Mouse (Mus musculus) hindbrain, embryonic 11.5 days (tissue): ENCODE data around the gene Ccnjl. TPM values are rescaled to one million over a fixed set of nuclear protein-coding genes. Genes with fewer than 3 reads are reported as not detected.

Experiments
- ATAC-seq: fragments of 200-750 bp; cut with Nextera tagmentation; 2 replicates; pipeline ENCODE4 v1.8.0; 2017; ENCODE audit warnings: mild to moderate bottlenecking, moderate TSS enrichment, moderate library complexity; ENCODE audit not compliant: low FRiP score
- DNase-seq: peaks from one replicate; pipeline ENCODE4 v3.0.0-alpha.2; 2015; ENCODE audit warnings: low spot score
- H3K27ac ChIP-seq: fragments of 300-500 bp; sonication (generic); 2 replicates; pipeline ENCODE4 v1.5.1; 2014; ENCODE audit warnings: mild to moderate bottlenecking, low read depth, low read length
- H3K27me3 ChIP-seq: fragments of 300-500 bp; sonication (generic); 2 replicates; pipeline ENCODE4 v1.6.1; 2014; ENCODE audit warnings: mild to moderate bottlenecking, low read length, moderate library complexity, mixed read lengths; ENCODE audit not compliant: control insufficient read depth, insufficient read depth
- H3K36me3 ChIP-seq: fragments of 300-500 bp; sonication (generic); 2 replicates; pipeline ENCODE4 v1.6.1; 2014; ENCODE audit warnings: mild to moderate bottlenecking, low read length, moderate library complexity, mixed read lengths; ENCODE audit not compliant: control insufficient read depth, insufficient read depth
- H3K4me1 ChIP-seq: fragments of 300-500 bp; sonication (generic); replicated peaks from 2 replicates; pipeline ENCODE4 v1.6.1; 2014; ENCODE audit warnings: low read length, mixed read lengths; ENCODE audit not compliant: control insufficient read depth, insufficient read depth
- H3K4me2 ChIP-seq: fragments of 300-500 bp; sonication (generic); replicated peaks from 2 replicates; pipeline ENCODE4 v1.6.1; 2014; ENCODE audit warnings: mild to moderate bottlenecking, low read depth, low read length
- H3K4me3 ChIP-seq: fragments of 300-500 bp; sonication (generic); 2 replicates; pipeline ENCODE4 v1.5.1; 2014; ENCODE audit warnings: low read depth, low read length
- H3K9ac ChIP-seq: fragments of 300-500 bp; sonication (generic); 2 replicates; pipeline ENCODE4 v1.6.1; 2014; ENCODE audit warnings: low read depth, low read length
- H3K9me3 ChIP-seq: fragments of 300-500 bp; sonication (generic); 2 replicates; pipeline ENCODE4 v1.6.1; 2016; ENCODE audit warnings: low read length; ENCODE audit not compliant: control insufficient read depth
- WGBS: fragments of 180-500 bp; shearing (Covaris S2); extraction: QIAGEN DNeasy Blood & Tissue Kit; methylation state at CpG from one replicate; pipeline ENCODE4 v1.1.7; 2014; 5-methylcytosine and 5-hydroxymethylcytosine counted together
- polyA plus RNA-seq: library from polyadenylated mRNA; unstranded; fragments of >200 nt; fragmentation: Nextera tagmentation; extraction: Ambion mirVana; gene quantifications from 2 replicates; pipeline ENCODE4 v1.2.1, GENCODE M21; 2014

Ccnjl gene
- polyA plus RNA-seq, 1 experiment from 2014 or later: 37.7 TPM

DNA sequence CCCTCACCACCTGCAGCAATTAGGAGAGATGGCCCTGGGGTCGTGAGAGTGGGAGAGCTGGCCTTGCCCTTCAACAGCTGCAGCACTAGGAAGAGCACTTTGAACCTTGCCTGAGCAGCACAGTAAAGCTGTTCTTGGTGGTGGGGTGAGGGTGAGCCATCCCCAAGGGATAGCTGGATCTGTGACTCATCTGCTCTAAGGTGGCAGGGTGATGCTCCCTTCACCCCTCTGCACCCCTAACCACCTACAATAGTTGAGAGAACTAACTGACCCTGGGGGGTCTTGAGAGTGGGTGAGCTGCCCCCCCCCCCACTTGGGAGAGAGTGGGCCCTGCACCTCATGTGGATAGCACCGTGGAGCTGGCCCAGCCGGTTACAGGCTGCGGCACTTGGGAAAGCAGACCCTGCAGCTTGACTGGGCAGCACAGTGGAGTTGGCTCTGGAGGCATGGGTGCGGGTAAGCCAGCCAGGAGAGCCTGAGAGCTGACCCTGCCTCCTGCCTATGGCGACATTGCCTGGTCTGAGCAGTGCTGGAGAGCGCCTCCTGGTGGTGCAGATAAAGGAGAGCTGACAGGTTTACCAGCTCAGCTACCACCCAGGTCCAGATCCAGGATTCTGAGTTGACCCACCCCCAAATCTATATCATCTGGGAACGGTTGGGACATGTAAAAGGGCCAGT is 12.1 kb upstream of the Ccnjl start:
- Histone ChIP-seq H3K9me3 (no peaks in the 10 kb centered on the region), H3K4me3 (no peak overlapping the region), H3K4me2 (no peak overlapping the region), H3K9ac (no peak overlapping the region), H3K27me3 (no peaks in the 10 kb centered on the region), H3K27ac (no peak overlapping the region), H3K4me1 (no peaks in the 10 kb centered on the region), H3K36me3 (no peaks in the 10 kb centered on the region)
- WGBS: 35% methylated on average over 8 of the region's 8 CpGs
- ATAC-seq (peak; percentile 66; the same call in 1 of the 2 replicates), DNase-seq (peak; percentile 64)

DNA sequence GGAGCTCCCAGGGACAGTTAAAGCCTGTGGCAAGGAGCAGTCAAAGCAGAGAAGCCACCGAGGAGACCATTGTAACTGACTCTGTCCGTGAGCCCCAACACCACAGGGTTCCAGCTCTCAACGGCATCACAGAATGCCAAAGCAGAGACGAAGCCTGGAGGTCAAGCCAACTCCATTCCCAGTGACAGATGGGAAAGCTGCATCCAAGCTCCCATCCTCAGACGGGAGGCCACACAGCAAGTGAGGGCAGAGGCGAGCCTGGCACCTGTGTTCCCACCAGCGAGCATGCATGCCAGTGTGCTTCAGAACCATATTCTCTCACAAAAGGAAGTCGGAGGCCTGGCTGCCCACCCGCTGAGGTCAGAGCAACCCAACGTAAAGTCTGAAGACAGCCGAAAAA is 10.9 kb upstream of the Ccnjl start:
- Histone ChIP-seq H3K9ac (no peak overlapping the region), H3K9me3 (no peaks in the 10 kb centered on the region), H3K27ac (no peak overlapping the region), H3K4me2 (no peak overlapping the region), H3K4me1 (no peaks in the 10 kb centered on the region), H3K36me3 (no peaks in the 10 kb centered on the region), H3K4me3 (no peak overlapping the region), H3K27me3 (no peaks in the 10 kb centered on the region)
- DNase-seq: no peak
- 78% methylated on average over 11 of the region's 11 CpGs for WGBS
- ATAC-seq: no peak

DNA sequence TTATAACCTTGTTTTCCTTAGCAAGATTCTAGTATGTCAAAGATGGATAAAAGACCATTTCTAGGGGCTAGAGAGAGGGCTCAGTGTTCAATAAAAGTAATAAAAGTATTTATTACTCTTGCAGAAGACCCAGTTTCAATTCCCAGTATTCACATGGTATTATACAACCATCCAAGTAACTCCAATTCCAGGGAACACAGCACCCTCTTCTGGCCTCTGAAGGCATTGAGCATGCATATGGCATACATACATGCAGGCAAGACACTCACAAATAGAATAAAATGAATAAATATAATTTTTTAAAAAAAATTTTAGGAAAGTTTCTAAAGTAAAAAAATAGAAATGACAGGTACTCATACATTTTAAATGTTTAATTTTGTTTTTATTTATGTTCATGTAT is 10.5 kb upstream of the Ccnjl start:
- no peak for DNase-seq
- Histone ChIP-seq H3K9ac (no peak overlapping the region), H3K4me2 (no peak overlapping the region), H3K4me1 (no peaks in the 10 kb centered on the region), H3K27me3 (no peaks in the 10 kb centered on the region), H3K27ac (no peak overlapping the region), H3K36me3 (no peaks in the 10 kb centered on the region), H3K9me3 (no peaks in the 10 kb centered on the region), H3K4me3 (no peak overlapping the region)
- no peak for ATAC-seq

- Histone ChIP-seq H3K4me1 (no peaks in the 10 kb centered on the region), H3K4me3 (no peak overlapping the region), H3K4me2 (no peak overlapping the region), H3K9me3 (no peaks in the 10 kb centered on the region), H3K9ac (no peak overlapping the region), H3K36me3 (no peaks in the 10 kb centered on the region), H3K27me3 (no peaks in the 10 kb centered on the region), H3K27ac (no peak overlapping the region)
- DNase-seq: no peak
- ATAC-seq: no peak
Observed at GRCm38 (mm10) chr11:43518821-43519220, 9.8 kb upstream of the Ccnjl start.

GRCm38 (mm10) chr11:43520521-43520920 is 8.1 kb upstream of the Ccnjl start:
- H3K4me2 ChIP-seq: no peak overlapping the region
- no peaks in the 10 kb centered on the region for H3K27me3 ChIP-seq
- H3K36me3 ChIP-seq: no peaks in the 10 kb centered on the region
- H3K4me1 ChIP-seq: no peaks in the 10 kb centered on the region
- no peak overlapping the region for H3K27ac ChIP-seq
- no peaks in the 10 kb centered on the region for H3K9me3 ChIP-seq
- no peak overlapping the region for H3K9ac ChIP-seq
- no peak for ATAC-seq
- no peak overlapping the region for H3K4me3 ChIP-seq
- no peak for DNase-seq
- WGBS: 82% methylated on average over 3 of the region's 3 CpGs

DNA sequence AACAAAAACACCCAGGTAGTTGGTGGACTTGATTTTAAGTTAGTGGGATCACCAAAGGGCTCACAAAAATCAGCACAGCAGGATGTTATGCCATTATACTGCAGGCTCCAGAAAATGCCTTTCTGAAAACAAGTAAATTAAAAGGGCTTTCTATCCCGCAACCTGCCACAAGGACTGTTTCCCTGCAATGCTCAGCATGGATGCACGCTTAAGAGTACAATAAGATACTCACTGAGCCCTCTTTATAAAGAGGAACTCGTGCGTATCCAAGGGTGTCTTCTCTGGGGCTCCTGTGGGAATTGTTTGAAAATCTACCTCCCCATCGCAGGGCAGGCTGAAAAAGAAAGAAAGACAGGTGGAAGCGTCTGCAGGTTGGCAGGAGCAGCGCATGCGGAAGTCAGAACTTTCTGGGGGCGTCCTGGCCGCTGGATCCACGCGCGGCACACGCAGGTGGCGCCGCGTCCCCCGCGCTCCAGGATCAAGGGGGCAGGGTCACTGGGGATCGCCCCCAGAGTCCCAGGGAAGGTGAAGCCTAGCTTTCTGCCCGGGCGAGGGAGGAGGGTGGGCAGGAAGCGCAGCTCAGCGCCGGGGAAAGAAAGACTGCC is 404 bp upstream of the Ccnjl start:
- Histone ChIP-seq H3K9me3 (no peaks in the 10 kb centered on the region), H3K4me1 (peaks cover 2% of the 10 kb centered on the region; the same call in 1 of the 2 replicates), H3K4me3 (peak overlapping the region; percentile 63), H3K27ac (peak overlapping the region; percentile 89), H3K36me3 (no peaks in the 10 kb centered on the region), H3K4me2 (peak overlapping the region; percentile 79), H3K9ac (peak overlapping the region; percentile 89), H3K27me3 (no peaks in the 10 kb centered on the region)
- ATAC-seq: peak; percentile 62
- WGBS: under 1% methylated on average over 24 of the region's 25 CpGs
- no peak for DNase-seq

GRCm38 (mm10) chr11:43530043-43530442 is 1.5 kb downstream of the Ccnjl start:
- DNase-seq: no peak
- H3K36me3 ChIP-seq: no peaks in the 10 kb centered on the region

GRCm38 (mm10) chr11:43531619-43532018 is 3.0 kb downstream of the Ccnjl start:
- Histone ChIP-seq H3K27me3 (no peaks in the 10 kb centered on the region), H3K9me3 (no peaks in the 10 kb centered on the region), H3K27ac (0 out of 2 replicates have a peak overlapping the region, but pooled peaks have one; percentile 13), H3K36me3 (no peaks in the 10 kb centered on the region), H3K4me3 (no peak overlapping the region), H3K4me1 (peaks cover 2% of the 10 kb centered on the region; the same call in 1 of the 2 replicates), H3K4me2 (no peak overlapping the region), H3K9ac (no peak overlapping the region)
- no peak for ATAC-seq
- peak; percentile 35 for DNase-seq
- 70% methylated on average over 5 of the region's 5 CpGs for WGBS

More at GRCm38 (mm10) chr11:43530043-43530442, 1.5 kb downstream of the Ccnjl start:
- H3K9me3 ChIP-seq: no peaks in the 10 kb centered on the region
- 16% methylated on average over 3 of the region's 3 CpGs for WGBS
- peaks cover 2% of the 10 kb centered on the region; the same call in 1 of the 2 replicates for H3K4me1 ChIP-seq
- ATAC-seq: no peak
- no peak overlapping the region for H3K9ac ChIP-seq
- H3K4me2 ChIP-seq: peak overlapping the region; percentile 29
- peak overlapping the region; percentile 63 for H3K4me3 ChIP-seq
- no peak overlapping the region for H3K27ac ChIP-seq
- no peaks in the 10 kb centered on the region for H3K27me3 ChIP-seq

DNA sequence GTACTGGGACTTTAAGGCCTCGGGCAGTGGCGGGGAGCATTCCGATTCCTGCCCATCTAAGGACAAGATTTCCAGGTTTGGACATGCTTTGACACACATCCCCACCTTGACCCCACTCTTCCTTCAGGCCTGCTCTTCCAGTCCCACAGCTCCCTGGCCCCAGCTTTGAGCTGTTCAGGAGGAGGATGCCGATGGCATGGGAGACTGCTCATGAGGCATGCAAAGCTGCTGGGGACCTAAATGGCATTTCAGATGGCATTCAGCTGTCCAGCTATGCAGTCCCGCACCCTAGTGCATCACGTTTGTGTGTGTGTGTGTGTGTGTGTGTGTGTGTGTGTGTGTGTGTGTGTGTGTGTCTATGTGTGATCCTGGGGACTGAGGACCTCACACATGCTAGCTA is 8.5 kb downstream of the Ccnjl start:
- Histone ChIP-seq H3K27ac (no peak overlapping the region), H3K4me1 (peaks cover 5% of the 10 kb centered on the region; the same call in 1 of the 2 replicates), H3K4me2 (no peak overlapping the region), H3K9me3 (no peaks in the 10 kb centered on the region), H3K27me3 (no peaks in the 10 kb centered on the region), H3K9ac (no peak overlapping the region), H3K36me3 (no peaks in the 10 kb centered on the region), H3K4me3 (no peak overlapping the region)
- 82% methylated on average over 6 of the region's 6 CpGs for WGBS
- no peak for ATAC-seq
- no peak for DNase-seq
